Mouse (Mus musculus): ENCODE results near the gene Nisch. TPM values are rescaled to one million over a fixed set of nuclear protein-coding genes. Genes with fewer than 3 reads are reported as not detected.

Nisch gene
- polyA plus RNA-seq, 1 experiment from 2014 or later, result 401 TPM

DNA sequence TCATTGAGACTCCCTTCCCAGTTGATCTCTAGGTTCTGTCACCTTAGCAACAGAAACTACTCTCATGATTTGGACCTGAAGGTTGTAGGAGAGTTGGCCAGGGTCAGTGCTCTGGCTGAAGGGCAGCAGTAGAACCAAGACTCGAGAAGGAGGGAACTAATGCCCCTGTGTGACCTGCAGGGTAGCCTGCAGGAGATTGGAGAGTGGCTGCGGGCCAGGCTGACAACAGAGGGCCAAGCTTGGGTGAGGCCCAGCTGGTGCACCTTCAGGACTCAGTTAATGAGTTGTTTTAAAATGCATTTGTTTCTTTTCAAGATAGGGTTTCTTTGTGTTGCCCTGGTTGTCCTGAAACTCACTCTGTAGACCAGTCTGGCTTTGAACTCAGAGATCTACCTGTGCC lies 51.7 kb downstream of the Nisch start:
- Histone ChIP-seq H3K4me1 (peaks cover 31% of the 10 kb centered on the region), H3K27ac (no peak overlapping the region)

DNA sequence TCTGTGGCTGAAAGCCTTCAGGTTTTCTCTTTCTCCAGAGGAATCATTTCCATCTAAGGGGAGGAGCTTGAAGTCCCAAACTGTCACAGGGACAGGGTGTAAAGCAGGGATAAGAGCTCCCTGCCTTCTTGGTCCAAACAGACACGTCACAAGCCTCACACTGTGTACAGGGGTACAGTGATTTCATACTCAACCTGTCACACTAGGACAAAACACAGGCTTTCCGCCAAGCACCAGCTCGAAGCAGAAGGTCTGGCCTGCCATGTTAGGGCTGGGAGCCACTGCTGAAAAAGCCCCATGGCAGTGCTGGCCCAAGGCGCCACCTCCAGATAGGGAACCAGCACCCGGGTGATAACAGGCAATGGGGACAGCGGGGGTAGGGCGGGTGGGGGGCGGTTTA lies 52.7 kb downstream of the Nisch start:
- Histone ChIP-seq H3K36me3 (replicated peaks) (no peaks in the 10 kb centered on the region), H3K27me3 (ENCODE audit: poor library complexity, severe bottlenecking) (no peaks in the 10 kb centered on the region), H3K4me1 (peaks cover 31% of the 10 kb centered on the region), H3K9me3 (no peaks in the 10 kb centered on the region), H3K27ac (no peak overlapping the region), H3K4me3 (no peak overlapping the region)
- no peak for DNase-seq (ENCODE audit: extremely low spot score, low spot score)
- WGBS, result 88% methylated on average over 8 of the region's 8 CpGs

More for the DNA sequence above, 51.7 kb downstream of the Nisch start:
- Histone ChIP-seq H3K9me3 (no peaks in the 10 kb centered on the region), H3K4me3 (no peak overlapping the region), H3K36me3 (replicated peaks) (peaks cover 3% of the 10 kb centered on the region), H3K27me3 (ENCODE audit: poor library complexity, severe bottlenecking) (no peaks in the 10 kb centered on the region)
- no peak for DNase-seq (ENCODE audit: extremely low spot score, low spot score)
- WGBS, result 86% methylated on average over 2 of the region's 2 CpGs

DNA sequence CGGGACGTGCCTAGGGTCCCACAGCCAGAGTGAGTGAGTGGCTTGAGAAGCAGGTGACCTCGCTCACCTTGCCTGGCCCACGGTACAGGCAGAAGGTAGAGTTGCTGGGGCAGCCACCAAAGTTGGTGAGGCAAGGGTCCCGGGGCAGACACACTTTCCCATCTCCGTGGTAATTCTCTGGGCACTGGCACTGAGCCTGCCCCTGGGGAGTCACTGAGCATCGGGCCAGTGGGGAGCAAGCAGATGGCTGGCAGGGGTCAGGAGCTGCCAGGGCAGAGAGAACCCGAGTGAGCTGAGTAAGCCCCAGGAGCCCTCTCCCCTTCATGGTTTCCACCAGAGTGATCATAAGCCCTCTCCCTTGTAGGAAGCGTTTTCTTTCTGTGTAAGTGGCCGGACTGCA lies 55.1 kb downstream of the Nisch start:
- Histone ChIP-seq H3K27ac (no peak overlapping the region), H3K9me3 (no peaks in the 10 kb centered on the region), H3K4me3 (no peak overlapping the region), H3K4me1 (peaks cover 16% of the 10 kb centered on the region), H3K36me3 (replicated peaks) (no peaks in the 10 kb centered on the region), H3K27me3 (ENCODE audit: poor library complexity, severe bottlenecking) (no peaks in the 10 kb centered on the region)
- 77% methylated on average over 10 of the region's 10 CpGs for WGBS
- DNase-seq (ENCODE audit: extremely low spot score, low spot score), result no peak

DNA sequence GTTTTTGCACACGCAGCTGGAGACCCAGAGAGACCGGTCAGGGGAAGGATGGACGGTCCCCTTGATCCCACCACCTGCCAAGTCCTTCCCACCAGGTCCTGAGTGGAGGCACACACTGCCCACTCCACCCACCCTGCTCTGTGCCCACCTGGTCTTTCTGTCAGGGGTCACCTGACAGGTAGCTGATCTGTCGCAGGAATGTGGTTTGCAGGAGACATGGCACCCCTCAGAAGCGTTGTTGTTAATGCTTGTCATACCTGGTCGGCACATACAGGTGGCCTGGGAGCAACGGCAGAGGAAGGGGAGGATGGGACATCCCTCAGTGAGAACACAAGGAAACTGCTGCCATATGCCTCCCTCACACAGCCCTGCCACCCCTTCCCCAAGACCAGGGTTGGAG lies 55.6 kb downstream of the Nisch start:
- no peaks in the 10 kb centered on the region for H3K27me3 ChIP-seq (ENCODE audit: poor library complexity, severe bottlenecking)
- H3K27ac ChIP-seq, result no peak overlapping the region
- DNase-seq (ENCODE audit: extremely low spot score, low spot score), result no peak
- no peaks in the 10 kb centered on the region for H3K9me3 ChIP-seq
- H3K4me1 ChIP-seq, result peaks cover 12% of the 10 kb centered on the region
- 94% methylated on average over 7 of the region's 7 CpGs for WGBS
- H3K4me3 ChIP-seq, result no peak overlapping the region
- no peaks in the 10 kb centered on the region for H3K36me3 ChIP-seq (replicated peaks)

DNA sequence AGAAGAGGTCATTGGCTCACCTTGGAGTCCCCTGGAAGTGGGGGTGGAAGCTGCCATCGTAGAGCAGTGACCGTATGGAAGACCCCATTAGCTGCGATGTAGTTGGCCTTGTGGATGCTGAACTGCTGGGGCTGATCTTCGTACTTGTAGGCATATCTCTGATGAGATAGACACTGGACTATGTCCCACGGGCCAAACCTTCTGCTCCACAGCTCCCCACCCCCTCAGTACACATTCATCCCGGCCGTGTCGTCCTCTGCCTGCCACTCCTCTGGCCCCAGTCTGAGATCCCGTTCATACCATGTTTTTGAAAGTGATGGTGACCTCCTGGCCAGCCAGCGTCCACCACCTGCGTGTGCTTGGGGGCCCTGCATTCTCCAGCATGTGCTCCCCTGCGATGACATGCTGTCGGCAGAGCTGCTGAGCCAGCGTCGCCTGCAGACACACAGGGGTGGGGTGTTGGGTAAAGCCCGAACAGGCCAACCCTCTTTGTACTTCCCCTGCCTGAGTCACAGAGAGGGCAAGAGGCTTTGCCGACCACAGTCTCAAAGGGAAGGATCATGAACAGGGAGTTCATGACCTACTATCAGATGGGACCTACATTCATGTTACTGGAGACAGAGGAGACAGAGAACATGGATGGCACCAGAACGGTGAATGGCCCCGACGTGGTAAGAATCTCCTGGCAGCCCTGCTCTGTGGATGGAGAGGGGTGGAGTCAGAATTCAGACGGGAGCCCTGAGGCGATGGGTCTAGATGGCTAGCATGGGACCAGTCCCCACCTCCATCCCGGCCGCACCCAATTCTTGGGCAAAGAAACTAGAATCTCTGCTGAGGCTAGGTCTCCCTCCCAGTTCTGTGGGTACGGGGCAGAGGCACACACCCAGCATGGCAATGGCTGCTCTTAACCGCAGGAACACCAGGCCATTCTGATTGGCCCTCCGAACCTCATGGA lies 56.3 kb downstream of the Nisch start:
- no peak overlapping the region for H3K4me3 ChIP-seq
- no peak for DNase-seq (ENCODE audit: extremely low spot score, low spot score)
- 87% methylated on average over 27 of the region's 27 CpGs for WGBS
- H3K27me3 ChIP-seq (ENCODE audit: poor library complexity, severe bottlenecking), result no peaks in the 10 kb centered on the region
- H3K9me3 ChIP-seq, result no peaks in the 10 kb centered on the region
- H3K27ac ChIP-seq, result no peak overlapping the region
- H3K36me3 ChIP-seq (replicated peaks), result no peaks in the 10 kb centered on the region
- H3K4me1 ChIP-seq, result peaks cover 4% of the 10 kb centered on the region

DNA sequence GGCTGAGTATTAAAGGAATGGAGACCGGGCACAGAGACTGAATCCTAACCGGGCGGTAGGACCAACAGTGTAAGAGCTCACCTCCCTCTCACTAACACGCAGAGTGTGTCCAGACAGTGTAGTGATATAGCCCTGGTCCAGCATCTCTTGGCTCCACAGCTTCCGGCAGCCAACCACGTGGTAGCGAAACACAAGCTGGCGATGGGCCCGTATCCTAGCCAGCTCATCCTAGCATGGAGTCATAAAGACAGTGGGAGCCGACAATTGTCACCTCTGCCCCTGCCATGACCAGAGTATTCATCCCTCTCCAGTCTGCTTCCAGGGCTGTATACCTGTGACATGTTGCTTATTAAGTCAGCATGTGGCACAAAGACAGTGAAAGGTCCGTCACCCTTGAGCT lies 71.1 kb downstream of the Nisch start:
- Histone ChIP-seq H3K36me3 (replicated peaks) (peaks cover 30% of the 10 kb centered on the region), H3K9me3 (no peaks in the 10 kb centered on the region; the same call in 1 of the 2 replicates), H3K4me3 (no peak overlapping the region), H3K4me1 (0 out of 2 replicates have a peak, but pooled peaks cover 6% of the 10 kb centered on the region), H3K27ac (no peak overlapping the region), H3K27me3 (ENCODE audit: poor library complexity, severe bottlenecking) (no peaks in the 10 kb centered on the region)
- WGBS, result 94% methylated on average over 11 of the region's 11 CpGs
- no peak for DNase-seq (ENCODE audit: extremely low spot score, low spot score)

DNA sequence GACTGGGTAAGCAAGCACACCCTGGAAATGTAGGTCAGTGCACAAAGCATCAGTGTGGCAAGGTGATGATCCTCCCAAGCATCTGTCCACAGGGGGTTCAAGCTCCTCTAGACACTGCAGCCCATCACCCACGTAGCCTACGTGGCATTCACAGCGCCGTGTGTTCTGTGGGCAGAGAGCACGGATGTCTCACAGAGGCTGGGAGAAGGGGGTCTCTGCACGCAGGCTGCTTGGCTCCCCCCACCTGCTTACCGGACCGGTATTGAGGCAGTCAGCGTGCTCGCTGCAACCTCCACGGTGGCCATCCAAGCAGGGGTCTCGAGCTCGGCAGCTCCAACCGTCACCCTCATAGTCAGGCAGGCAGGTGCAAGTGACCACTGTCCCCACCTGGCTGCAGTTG lies 75.7 kb downstream of the Nisch start:
- DNase-seq (ENCODE audit: extremely low spot score, low spot score), result no peak
- no peak overlapping the region for H3K27ac ChIP-seq
- H3K9me3 ChIP-seq, result no peaks in the 10 kb centered on the region; the same call in 1 of the 2 replicates
- H3K4me3 ChIP-seq, result no peak overlapping the region
- WGBS, result 95% methylated on average over 14 of the region's 14 CpGs
- H3K27me3 ChIP-seq (ENCODE audit: poor library complexity, severe bottlenecking), result no peaks in the 10 kb centered on the region
- H3K4me1 ChIP-seq, result no peaks in the 10 kb centered on the region
- peaks cover 77% of the 10 kb centered on the region for H3K36me3 ChIP-seq (replicated peaks)

DNA sequence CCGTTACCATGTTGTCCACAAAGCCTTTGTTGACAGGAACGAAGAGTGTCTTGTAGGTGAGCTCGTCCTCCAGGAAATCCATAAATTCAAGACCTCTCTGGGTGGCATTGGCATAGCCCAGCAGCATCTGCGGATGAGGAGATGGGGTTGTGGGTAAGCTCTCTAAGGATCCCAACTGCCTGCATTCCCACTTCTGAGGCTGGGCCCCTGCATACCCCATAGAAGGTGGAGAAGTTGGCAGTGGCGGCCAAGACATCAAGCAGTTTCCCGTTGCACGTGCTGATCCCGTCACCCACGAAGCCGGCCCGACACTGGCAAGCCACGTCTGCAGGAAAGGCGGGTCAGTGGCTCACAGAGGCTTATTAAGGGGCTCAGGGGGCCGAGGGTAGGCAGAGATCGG lies 76.6 kb downstream of the Nisch start:
- no peak for DNase-seq (ENCODE audit: extremely low spot score, low spot score)
- Histone ChIP-seq H3K27me3 (ENCODE audit: poor library complexity, severe bottlenecking) (no peaks in the 10 kb centered on the region), H3K4me3 (no peak overlapping the region), H3K4me1 (0 out of 2 replicates have a peak, but pooled peaks cover 3% of the 10 kb centered on the region), H3K36me3 (replicated peaks) (peaks cover 85% of the 10 kb centered on the region), H3K27ac (no peak overlapping the region), H3K9me3 (no peaks in the 10 kb centered on the region; the same call in 1 of the 2 replicates)
- 95% methylated on average over 15 of the region's 15 CpGs for WGBS

DNA sequence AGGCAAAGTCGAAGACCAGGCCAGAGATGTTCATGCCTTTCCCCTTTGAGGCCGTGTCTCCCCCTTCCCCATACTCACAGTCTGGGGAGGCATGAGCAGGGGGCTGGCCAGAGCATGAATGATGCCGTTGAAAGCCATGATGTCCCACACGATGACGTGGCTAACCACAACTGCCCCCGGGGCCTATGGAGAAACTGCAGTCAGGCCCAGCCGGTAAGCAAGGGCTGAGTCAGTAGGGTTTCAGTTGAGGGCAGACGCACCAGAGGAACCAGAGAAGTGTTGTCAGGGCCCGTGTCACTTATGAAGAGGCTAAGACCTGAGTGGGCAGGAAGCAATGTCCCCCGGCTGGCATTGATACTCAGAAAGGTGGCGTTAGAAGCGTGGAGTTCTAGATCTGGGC lies 77.1 kb downstream of the Nisch start:
- Histone ChIP-seq H3K27ac (no peak overlapping the region), H3K4me3 (no peak overlapping the region), H3K9me3 (no peaks in the 10 kb centered on the region; the same call in 1 of the 2 replicates), H3K4me1 (0 out of 2 replicates have a peak, but pooled peaks cover 3% of the 10 kb centered on the region), H3K27me3 (ENCODE audit: poor library complexity, severe bottlenecking) (no peaks in the 10 kb centered on the region), H3K36me3 (replicated peaks) (peaks cover 90% of the 10 kb centered on the region)
- WGBS, result 91% methylated on average over 12 of the region's 12 CpGs
- DNase-seq (ENCODE audit: extremely low spot score, low spot score), result no peak

DNA sequence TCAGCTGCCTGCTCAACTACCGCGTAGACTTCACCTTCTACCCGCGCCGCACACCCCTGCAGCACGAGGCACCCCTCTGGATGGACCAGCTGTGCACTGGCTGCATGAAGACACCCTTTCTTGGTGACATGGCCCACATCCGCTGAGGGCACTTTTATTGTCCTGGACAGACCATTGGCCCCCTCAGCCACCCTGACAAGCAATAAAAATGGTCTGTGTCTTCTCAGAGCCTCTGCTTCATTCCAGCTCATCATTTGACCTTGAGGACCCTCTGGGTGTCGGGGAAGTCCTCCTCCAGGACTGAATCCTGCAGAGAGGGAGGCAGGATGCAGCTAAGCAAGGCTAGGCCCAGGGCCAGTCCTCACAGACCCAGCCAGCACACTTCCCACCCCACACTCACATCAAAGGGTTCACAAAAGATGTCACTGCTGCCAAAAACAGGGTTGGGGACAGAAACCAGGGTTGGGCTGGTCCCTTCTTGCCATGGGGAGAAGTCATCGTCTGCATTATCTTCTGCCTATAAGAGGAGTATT lies 77.8 kb downstream of the Nisch start:
- no peak for DNase-seq (ENCODE audit: extremely low spot score, low spot score)

DNA sequence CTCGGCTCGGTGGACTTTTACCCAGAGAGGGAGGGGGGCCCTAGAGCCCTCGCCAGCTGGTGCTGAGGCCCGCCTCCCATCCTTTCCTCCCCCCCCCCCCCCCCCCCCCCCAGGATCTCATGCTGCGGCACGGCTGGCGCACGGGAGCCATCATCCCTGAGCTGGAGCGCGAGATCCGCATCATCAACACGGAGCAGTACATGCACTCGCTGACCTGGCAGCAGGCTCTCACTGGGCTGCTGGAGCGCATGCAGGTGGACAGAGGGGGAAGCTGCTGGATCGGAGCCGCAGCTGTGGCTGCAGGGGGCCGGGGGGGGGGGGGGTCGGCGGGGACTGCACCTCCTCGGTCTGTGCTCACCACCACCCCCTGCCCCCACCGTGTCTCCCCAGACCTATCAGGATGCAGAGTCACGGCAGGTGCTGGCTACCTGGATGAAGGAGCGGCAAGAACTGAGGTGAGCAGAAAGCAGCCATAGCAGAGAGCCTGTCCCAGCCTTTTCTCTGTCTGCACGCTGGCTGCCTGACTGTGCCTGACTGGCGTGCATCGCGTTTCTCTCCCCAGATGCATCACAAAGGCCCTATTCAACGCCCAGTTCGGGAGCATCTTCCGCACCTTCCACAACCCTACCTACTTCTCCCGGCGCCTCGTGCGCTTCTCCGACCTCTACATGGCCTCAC lies 78.4 kb downstream of the Nisch start:
- H3K36me3 ChIP-seq (replicated peaks), result peaks cover 100% of the 10 kb centered on the region
- WGBS, result 86% methylated on average over 25 of the region's 35 CpGs

More for the DNA sequence above, 77.8 kb downstream of the Nisch start:
- peaks cover 97% of the 10 kb centered on the region for H3K36me3 ChIP-seq (replicated peaks)
- no peak overlapping the region for H3K4me3 ChIP-seq
- H3K9me3 ChIP-seq, result no peaks in the 10 kb centered on the region; the same call in 1 of the 2 replicates
- 96% methylated on average over 9 of the region's 9 CpGs for WGBS
- no peak overlapping the region for H3K27ac ChIP-seq
- H3K27me3 ChIP-seq (ENCODE audit: poor library complexity, severe bottlenecking), result no peaks in the 10 kb centered on the region
- peaks cover 6% of the 10 kb centered on the region for H3K4me1 ChIP-seq

DNA sequence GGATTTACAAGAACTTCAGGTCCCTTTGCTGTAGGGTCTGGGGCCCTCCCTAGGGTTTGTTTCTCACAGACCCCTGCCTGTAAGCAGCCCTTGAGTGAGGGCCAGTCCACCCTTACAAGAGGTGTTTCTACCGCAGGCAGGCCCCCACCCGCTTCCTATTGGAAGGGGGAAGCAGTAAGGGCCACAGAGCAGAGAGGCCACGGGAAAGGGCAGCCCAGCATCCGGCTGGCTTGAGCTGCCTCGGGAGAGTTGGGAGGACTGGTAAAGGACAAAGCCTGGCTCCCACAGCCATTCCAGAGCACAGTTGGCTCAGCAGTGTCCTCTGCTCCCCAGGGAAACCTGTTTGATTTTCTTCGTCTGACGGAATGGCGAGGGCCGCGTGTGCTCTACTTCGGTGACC lies 79.0 kb downstream of the Nisch start:
- Histone ChIP-seq H3K27ac (no peak overlapping the region), H3K4me1 (peaks cover 17% of the 10 kb centered on the region), H3K27me3 (ENCODE audit: poor library complexity, severe bottlenecking) (no peaks in the 10 kb centered on the region), H3K9me3 (no peaks in the 10 kb centered on the region; the same call in 1 of the 2 replicates), H3K4me3 (no peak overlapping the region), H3K36me3 (replicated peaks) (peaks cover 100% of the 10 kb centered on the region)
- no peak for DNase-seq (ENCODE audit: extremely low spot score, low spot score)
- 87% methylated on average over 11 of the region's 11 CpGs for WGBS

More for the DNA sequence above, 78.4 kb downstream of the Nisch start:
- no peak for DNase-seq (ENCODE audit: extremely low spot score, low spot score)
- no peak overlapping the region for H3K27ac ChIP-seq
- peaks cover 12% of the 10 kb centered on the region for H3K4me1 ChIP-seq
- no peaks in the 10 kb centered on the region; the same call in 1 of the 2 replicates for H3K9me3 ChIP-seq
- no peaks in the 10 kb centered on the region for H3K27me3 ChIP-seq (ENCODE audit: poor library complexity, severe bottlenecking)
- H3K4me3 ChIP-seq, result no peak overlapping the region

DNA sequence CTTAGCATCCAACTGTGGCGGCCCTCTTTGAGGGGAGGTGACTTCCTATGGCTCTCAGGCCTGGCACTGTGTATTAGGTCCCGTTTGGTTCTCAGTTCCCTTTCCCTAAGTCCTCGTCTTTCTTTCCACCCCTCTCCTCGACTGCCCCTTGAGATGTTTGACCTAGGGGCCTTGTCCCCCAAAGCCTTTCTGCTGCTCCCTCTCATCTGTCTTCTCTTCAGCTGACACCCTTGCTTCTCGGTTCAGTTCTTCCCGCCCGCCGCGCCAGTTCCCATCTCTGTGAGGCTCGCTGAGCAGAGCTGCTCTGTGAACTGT lies 79.5 kb downstream of the Nisch start:
- H3K36me3 ChIP-seq (replicated peaks), result peaks cover 100% of the 10 kb centered on the region
- H3K27me3 ChIP-seq (ENCODE audit: poor library complexity, severe bottlenecking), result no peaks in the 10 kb centered on the region
- no peak for DNase-seq (ENCODE audit: extremely low spot score, low spot score)
- no peak overlapping the region for H3K27ac ChIP-seq
- peaks cover 23% of the 10 kb centered on the region for H3K4me1 ChIP-seq
- no peak overlapping the region for H3K4me3 ChIP-seq
- no peaks in the 10 kb centered on the region; the same call in 1 of the 2 replicates for H3K9me3 ChIP-seq
- 92% methylated on average over 10 of the region's 10 CpGs for WGBS

Measured in forebrain, embryonic 10.5 days (tissue).